Mouse (Mus musculus): ENCODE measurements around the gene Atp2a1. TPM values are rescaled to one million over a fixed set of nuclear protein-coding genes. Genes with fewer than 3 reads are reported as not detected.

Atp2a1 gene
- polyA plus RNA-seq, 1 experiment, result 0.25 TPM

- Histone ChIP-seq H3K4me1 (ENCODE audit: control insufficient read depth, insufficient read depth, low read length) (peaks cover 13% of the 10 kb centered on the region), H3K4me3 (ENCODE audit: insufficient read depth, low read length) (no peak overlapping the region), H3K27ac (ENCODE audit: insufficient read depth, low read depth, low read length) (no peak overlapping the region)
- no peak for TF ChIP-seq POLR2A (IDR thresholded peaks at IDR 0.05; ENCODE audit: borderline replicate concordance, low read depth, low read length)
- TF ChIP-seq CTCF (IDR thresholded peaks at IDR 0.05; ENCODE audit: low read depth, low read length), result no peak
Observed at GRCm38 (mm10) chr7:126465246-126466030, 2.5 kb upstream of the Atp2a1 start.

- H3K4me1 ChIP-seq (ENCODE audit: control insufficient read depth, insufficient read depth, low read length), result peaks cover 9% of the 10 kb centered on the region
- no peak overlapping the region for H3K4me3 ChIP-seq (ENCODE audit: insufficient read depth, low read length)
- H3K27ac ChIP-seq (ENCODE audit: insufficient read depth, low read depth, low read length), result no peak overlapping the region
- TF ChIP-seq CTCF (IDR thresholded peaks at IDR 0.05; ENCODE audit: low read depth, low read length) (no peak), POLR2A (IDR thresholded peaks at IDR 0.05; ENCODE audit: borderline replicate concordance, low read depth, low read length) (no peak)
Observed at GRCm38 (mm10) chr7:126464836-126465235, 1.9 kb upstream of the Atp2a1 start.

GRCm38 (mm10) chr7:126464121-126464520 lies 1.2 kb upstream of the Atp2a1 start:
- no peak overlapping the region for H3K4me3 ChIP-seq (ENCODE audit: insufficient read depth, low read length)
- H3K4me1 ChIP-seq (ENCODE audit: control insufficient read depth, insufficient read depth, low read length), result peaks cover 7% of the 10 kb centered on the region
- H3K27ac ChIP-seq (ENCODE audit: insufficient read depth, low read depth, low read length), result no peak overlapping the region
- no peak for TF ChIP-seq CTCF (IDR thresholded peaks at IDR 0.05; ENCODE audit: low read depth, low read length)
- no peak for TF ChIP-seq POLR2A (IDR thresholded peaks at IDR 0.05; ENCODE audit: borderline replicate concordance, low read depth, low read length)

DNA sequence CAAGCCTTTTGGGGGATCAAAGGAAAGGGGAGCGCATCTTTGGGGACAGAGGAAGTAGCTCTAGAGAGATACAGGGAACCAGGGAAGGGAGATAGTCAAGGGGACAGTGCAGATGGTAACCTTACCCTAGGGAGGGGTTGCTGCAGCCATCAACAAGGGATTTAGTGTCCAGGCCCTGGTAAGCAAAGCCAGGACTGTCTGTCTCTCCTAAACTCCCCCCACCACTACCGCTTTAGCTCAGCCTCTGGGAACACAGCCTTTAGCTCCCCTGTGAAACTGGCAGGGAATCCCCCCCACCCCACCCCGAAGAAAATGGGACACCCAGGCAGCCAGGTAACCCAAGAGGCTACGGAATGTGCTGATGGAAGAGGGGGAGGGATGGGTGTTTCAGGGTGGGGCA lies 639 bp upstream of the Atp2a1 start:
- H3K27ac ChIP-seq (ENCODE audit: insufficient read depth, low read depth, low read length), result no peak overlapping the region
- no peak overlapping the region for H3K4me3 ChIP-seq (ENCODE audit: insufficient read depth, low read length)
- no peak for TF ChIP-seq POLR2A (IDR thresholded peaks at IDR 0.05; ENCODE audit: borderline replicate concordance, low read depth, low read length)
- TF ChIP-seq CTCF (IDR thresholded peaks at IDR 0.05; ENCODE audit: low read depth, low read length), result no peak
- H3K4me1 ChIP-seq (ENCODE audit: control insufficient read depth, insufficient read depth, low read length), result peaks cover 7% of the 10 kb centered on the region

DNA sequence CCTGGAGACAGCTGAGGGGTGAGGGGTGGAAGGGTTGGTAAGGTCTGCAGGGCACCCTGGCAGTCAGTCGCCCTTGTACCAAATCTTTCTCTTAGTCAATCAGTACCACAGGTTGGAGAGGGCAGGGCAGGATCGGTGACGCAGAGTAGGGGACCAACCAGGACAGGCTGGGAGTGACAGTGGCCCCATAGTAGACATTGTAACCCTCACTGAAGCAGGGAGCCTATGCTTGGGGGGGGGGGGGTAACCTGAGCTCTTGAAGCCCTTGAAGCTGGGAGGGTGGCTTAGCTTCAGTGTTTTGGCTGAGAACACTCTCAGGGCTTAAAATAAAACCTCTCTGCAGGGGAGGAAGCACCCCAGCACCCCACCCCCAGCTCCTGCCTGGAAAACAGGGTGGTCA lies 1.3 kb downstream of the Atp2a1 start:
- H3K27ac ChIP-seq (ENCODE audit: insufficient read depth, low read depth, low read length), result no peak overlapping the region
- no peak for TF ChIP-seq CTCF (IDR thresholded peaks at IDR 0.05; ENCODE audit: low read depth, low read length)
- TF ChIP-seq POLR2A (IDR thresholded peaks at IDR 0.05; ENCODE audit: borderline replicate concordance, low read depth, low read length), result no peak
- peaks cover 7% of the 10 kb centered on the region for H3K4me1 ChIP-seq (ENCODE audit: control insufficient read depth, insufficient read depth, low read length)
- H3K4me3 ChIP-seq (ENCODE audit: insufficient read depth, low read length), result no peak overlapping the region

DNA sequence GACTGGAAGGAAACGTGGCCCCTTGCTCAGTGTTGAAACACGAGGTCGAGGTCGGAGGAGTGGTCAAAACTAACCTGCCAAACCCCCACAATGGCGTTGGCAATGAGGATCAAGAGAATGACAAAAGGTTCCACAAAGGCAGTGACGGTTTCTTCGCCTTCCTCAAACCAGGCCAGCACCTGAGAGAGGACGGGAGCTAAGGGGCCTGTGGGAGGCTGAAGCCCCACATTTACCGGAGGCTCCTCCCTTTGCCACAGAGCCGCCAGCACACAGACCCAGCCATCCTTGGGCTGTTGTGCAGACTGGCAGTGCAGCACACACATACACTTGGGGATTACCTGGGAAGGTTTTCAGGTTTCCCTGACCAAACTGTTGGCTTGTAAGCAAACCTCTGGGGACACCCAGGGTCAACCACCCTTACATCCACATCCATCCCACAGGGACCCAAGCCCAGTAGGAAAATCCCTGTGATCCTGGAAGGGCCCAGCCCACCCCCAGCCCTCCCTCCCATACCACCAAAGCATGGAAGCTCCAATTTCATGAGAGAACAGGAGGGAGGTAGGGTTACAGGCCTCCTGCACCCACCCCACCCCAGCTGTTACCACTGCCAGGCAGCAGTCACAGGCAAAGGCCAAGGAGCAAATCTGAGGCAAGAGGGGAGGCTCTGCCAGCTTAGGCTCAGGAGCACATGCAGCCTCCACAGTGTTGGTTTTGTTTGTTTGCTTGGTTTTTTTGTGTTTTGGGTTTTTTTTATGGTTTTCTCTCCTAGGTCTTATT lies 2.1 kb downstream of the Atp2a1 start:
- no peak for TF ChIP-seq POLR2A (IDR thresholded peaks at IDR 0.05; ENCODE audit: borderline replicate concordance, low read depth, low read length)
- no peak for TF ChIP-seq CTCF (IDR thresholded peaks at IDR 0.05; ENCODE audit: low read depth, low read length)
- Histone ChIP-seq H3K4me1 (ENCODE audit: control insufficient read depth, insufficient read depth, low read length) (peaks cover 7% of the 10 kb centered on the region), H3K27ac (ENCODE audit: insufficient read depth, low read depth, low read length) (no peak overlapping the region), H3K4me3 (ENCODE audit: insufficient read depth, low read length) (no peak overlapping the region)

DNA sequence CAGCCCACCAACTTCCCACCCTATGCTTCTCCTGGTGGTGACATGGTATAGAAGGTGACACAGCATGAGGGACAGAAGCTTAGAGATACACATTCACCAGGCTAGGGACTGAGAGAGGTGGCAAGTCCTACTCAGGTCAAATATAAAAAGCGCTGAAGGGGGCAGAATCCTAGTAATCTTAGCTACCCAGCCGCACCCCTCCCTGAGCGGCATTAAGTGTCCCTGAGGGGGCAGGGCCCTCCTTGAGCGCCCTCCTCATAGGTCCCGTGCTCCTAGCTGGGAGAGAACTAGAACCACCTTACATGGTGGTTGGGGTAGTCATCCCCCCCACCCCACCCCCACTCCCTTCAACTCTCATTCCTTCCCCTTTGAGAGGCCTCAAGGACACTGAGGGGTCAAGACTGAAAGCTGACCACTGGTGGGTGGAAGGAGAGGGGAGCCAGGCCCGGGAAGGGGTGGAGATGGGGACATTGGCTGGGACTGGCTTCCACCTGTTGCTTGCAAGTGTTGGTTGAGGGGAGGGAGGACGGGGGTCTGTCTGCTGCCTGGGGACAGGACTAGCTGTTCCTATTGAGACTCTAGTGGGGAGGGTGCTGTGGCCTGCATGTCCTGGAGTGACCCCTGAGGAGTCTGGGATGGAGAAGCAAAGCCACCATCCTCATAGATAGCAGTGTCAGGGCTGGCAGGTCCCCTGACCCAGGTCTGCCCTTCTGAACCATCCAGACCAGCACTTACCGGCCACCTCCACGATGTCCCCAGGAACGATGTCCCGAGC lies 3.9 kb downstream of the Atp2a1 start:
- Histone ChIP-seq H3K4me3 (ENCODE audit: insufficient read depth, low read length) (no peak overlapping the region), H3K4me1 (ENCODE audit: control insufficient read depth, insufficient read depth, low read length) (0 out of 2 replicates have a peak, but pooled peaks cover 2% of the 10 kb centered on the region), H3K27ac (ENCODE audit: insufficient read depth, low read depth, low read length) (no peak overlapping the region)
- TF ChIP-seq POLR2A (IDR thresholded peaks at IDR 0.05; ENCODE audit: borderline replicate concordance, low read depth, low read length), result no peak
- no peak for TF ChIP-seq CTCF (IDR thresholded peaks at IDR 0.05; ENCODE audit: low read depth, low read length)

DNA sequence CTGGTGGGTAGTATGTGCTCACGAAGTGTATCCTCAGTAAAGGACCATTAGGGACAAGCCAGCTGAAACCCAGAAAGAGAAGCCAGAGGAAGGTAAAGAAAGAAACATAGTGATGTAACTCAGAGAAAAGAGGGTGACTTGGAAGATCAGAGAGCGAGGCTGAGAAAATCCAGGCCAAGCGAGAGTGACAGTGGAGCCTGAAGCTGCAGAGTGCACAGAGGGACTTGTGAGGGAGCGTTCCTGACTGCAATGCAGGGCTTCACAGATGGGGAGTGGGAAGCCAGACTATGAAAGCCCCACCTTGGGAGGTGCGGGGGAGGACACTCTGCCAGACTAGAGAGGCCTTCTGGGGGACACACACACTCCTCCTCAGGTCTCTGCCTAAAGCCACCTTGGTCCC lies 4.7 kb downstream of the Atp2a1 start:
- no peaks in the 10 kb centered on the region for H3K4me1 ChIP-seq (ENCODE audit: control insufficient read depth, insufficient read depth, low read length)
- H3K27ac ChIP-seq (ENCODE audit: insufficient read depth, low read depth, low read length), result no peak overlapping the region
- TF ChIP-seq POLR2A (IDR thresholded peaks at IDR 0.05; ENCODE audit: borderline replicate concordance, low read depth, low read length) (no peak), CTCF (IDR thresholded peaks at IDR 0.05; ENCODE audit: low read depth, low read length) (no peak)
- no peak overlapping the region for H3K4me3 ChIP-seq (ENCODE audit: insufficient read depth, low read length)

DNA sequence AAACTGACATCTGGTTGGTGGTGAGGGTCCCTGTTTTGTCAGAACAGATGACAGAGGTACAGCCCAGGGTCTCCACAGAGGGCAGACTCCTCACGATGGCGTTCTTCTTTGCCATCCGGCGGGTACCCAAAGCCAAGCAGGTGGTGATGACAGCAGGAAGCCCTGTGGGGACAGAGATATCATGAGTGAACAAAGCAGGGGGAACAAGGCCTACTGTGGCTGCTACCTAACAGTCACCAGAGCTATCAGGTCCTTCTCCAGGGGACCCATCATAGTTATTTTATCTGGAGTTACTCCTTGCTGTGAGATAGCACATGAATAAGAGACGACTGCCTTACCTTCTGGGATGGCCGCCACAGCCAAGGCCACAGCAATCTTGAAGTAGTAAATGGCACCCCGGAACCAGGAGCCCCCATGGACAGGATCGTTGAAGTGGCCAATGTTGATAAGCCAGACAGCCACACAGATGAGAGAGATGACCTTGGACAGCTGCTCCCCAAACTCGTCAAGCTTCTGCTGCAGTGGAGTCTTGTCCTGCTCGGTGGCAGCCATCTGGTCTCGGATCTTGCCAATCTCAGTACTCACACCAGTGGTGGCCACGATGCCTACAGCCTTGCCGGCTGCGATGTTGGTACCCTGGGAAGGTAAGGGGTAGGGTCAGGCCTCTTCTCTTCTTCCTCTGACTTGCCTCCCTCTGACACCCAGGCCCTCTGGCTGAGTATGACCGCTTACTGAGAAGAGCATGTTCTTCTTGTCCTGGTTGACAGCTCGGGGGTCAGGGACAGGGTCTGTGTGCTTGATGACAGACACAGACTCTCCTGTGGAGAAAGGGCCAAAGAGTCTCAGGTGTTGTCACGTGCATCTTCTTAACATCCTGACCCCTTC lies 6.3 kb downstream of the Atp2a1 start:
- Histone ChIP-seq H3K27ac (ENCODE audit: insufficient read depth, low read depth, low read length) (no peak overlapping the region), H3K4me3 (ENCODE audit: insufficient read depth, low read length) (no peak overlapping the region), H3K4me1 (ENCODE audit: control insufficient read depth, insufficient read depth, low read length) (no peaks in the 10 kb centered on the region)
- TF ChIP-seq CTCF (IDR thresholded peaks at IDR 0.05; ENCODE audit: low read depth, low read length) (no peak), POLR2A (IDR thresholded peaks at IDR 0.05; ENCODE audit: borderline replicate concordance, low read depth, low read length) (no peak)
